Mouse (Mus musculus): Measurements from ENCODE around the gene Khdc3.
A peak's percentile ranks its signal among the peaks of the same experiment; 100 is the strongest.
"Not testable (repeated sequence)": the region's sequence is repeated elsewhere in the genome, so short reads cannot be mapped to it uniquely, and the experiment has no call there.

Gene Khdc3

GRCm38 (mm10) chr9:73103159-73103879 lies 1.7 kb downstream of the Khdc3 start:
- peak; percentile 54 for DNase-seq

- no peak for DNase-seq
Measured at GRCm38 (mm10) chr9:73103880-73104198, 2.2 kb downstream of the Khdc3 start.

- no peak for DNase-seq
Measured at GRCm38 (mm10) chr9:73105141-73105540, 3.5 kb downstream of the Khdc3 start.

- DNase-seq = no peak
Measured at GRCm38 (mm10) chr9:73105771-73106170, 4.1 kb downstream of the Khdc3 start.

DNA sequence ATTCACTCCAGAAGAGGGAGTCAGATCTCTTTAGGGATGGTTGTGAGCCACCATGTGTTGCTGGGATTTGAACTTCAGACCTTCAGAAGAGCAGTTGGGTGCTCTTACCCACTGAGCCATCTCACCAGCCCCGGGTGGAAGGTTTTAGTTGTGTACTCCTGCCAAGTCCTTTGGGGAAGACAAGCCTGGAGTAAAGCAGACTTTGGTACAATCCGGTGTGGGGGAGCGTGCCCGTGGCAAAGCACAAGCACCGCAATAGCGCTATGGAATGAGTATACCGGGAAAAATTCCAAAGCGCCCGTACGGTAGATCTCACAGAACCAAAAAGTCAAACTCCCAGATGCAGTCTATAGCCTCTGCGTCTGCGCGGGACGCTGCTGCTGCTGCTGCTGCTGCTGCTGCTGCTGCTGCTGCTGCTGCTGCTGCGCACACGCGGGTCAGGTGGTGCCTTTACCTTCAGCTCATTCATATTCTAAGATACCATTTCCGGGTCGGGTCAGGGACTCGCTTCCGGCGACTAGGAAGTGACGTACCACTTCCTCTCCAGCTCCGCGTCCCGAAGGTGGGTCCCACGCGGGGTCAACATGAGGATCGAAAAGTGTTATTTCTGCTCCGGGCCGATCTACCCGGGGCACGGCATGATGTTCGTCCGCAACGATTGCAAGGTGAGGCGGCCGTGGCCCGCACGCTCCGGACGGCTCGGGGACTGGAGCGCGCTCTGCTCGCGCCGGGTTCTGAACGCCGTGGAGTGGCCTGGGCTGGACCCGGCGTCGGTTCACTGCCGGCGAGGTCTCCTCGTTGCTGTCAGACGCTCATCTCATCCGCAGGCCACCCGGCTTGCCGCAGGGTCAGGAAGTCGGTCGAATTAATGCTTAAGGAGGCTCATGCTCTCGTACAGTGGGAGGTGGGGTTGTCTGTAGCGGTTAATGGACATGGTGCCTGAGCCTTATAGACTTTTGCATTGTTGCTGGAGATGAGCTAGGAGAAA lies 11.6 kb downstream of the Khdc3 start, which contains the start of gene Rsl24d1:
Gene Rsl24d1, plus strand, starts transcription at position 508 of the 988 bp plus-strand sequence.
- peak; percentile 90 for DNase-seq

DNA sequence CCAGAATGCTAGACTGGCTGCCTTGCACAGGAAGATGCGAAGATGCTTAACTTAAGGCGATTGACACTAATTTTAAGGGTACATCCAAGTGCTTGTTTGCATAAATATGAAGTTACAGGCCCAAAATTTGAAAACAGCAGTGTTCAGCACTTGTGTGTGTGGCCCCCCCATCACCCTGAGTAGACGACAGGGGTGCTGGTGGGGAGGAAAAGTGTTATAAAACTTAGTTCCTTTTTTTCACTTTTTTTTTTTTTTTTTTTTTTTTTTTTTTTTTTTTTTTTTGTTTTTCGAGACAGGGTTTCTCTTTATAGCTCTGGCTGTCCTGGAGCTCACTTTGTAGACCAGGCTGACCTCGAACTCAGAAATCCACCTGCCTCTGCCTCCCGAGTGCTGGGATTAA lies 15.1 kb downstream of the Khdc3 start:
- DNase-seq = not testable (repeated sequence)

- no peak for DNase-seq
Measured at GRCm38 (mm10) chr9:73118012-73118411, 16.4 kb downstream of the Khdc3 start.

DNA sequence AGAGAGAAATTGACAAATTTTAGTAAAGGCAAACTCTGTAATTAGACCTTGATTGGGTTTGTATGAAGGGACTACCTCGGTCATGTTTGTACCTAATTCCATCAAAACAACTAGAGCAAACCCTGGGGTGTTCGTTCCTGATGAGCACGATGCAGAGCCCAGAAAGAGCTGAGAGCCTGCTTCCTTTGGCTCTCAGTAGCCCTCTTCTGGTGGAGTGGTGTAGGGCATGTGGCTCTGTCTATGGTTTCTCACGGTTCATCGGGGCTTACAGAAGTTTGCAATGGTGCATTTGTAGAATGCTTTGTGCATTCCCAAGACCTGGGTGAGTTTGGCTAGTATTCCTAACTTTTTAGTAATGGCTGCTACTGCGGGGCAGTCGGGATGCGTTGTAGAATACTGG lies 20.1 kb downstream of the Khdc3 start:
- DNase-seq = no peak

GRCm38 (mm10) chr9:73125043-73125570 lies 23.5 kb downstream of the Khdc3 start:
- DNase-seq = no peak

DNA sequence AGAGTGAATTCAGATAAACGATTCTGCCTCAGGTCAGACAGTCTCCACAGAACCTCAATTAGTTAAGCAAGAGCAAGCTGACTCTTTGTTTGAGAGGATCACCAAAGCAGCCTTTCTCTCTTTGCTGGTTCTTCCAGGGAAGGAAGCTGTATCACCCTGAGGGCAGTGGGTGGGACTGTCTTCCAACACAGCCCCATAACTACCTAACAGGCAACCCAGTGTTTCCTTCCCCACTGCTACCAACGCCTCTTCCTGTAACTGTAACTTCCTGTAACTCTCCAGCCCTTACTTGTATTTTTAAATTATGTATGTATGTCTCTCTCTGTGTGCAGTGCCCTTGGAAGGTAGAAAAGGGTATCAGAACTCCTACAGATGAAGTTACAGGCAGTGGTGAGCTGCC lies 25.8 kb downstream of the Khdc3 start:
- no peak for DNase-seq

DNA sequence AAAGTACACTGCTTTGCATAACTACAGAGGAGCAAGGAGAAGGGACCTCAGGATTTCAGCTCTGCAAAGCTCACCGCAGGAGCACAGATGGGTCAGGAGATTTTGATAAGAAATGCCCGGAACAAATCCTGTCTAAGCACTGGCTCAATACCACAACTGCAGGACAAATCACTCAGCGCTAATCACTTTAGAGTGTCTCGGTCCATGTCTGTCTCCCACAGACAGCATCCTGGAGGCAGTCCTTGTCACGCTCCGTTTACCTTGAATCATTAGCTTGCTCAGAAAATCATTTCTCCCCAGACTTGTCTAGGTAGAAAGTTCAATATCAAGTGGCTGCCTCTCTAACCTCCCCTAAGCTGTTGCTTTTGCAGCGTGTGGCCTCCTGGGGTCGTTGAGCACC lies 28.2 kb downstream of the Khdc3 start:
- no peak for DNase-seq

DNA sequence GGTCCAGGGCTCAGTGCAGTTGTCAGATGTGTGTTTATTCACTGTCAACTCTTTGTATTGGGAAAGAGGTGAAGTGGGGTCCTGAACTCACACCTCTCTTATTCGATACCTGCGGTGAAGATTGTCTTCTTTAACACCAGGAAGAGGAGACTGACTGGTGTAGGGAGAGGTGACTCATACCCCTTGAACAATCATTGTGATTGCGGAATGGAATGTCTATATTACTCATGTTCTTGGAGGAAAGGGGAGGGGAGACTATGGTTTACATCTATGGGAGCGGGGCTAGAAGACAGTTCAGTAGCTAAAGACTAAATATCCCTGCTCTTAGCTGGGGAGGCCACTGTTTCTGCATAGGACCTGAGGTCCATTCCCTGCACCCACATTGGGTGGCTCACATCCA lies 28.9 kb downstream of the Khdc3 start:
- DNase-seq = no peak

DNA sequence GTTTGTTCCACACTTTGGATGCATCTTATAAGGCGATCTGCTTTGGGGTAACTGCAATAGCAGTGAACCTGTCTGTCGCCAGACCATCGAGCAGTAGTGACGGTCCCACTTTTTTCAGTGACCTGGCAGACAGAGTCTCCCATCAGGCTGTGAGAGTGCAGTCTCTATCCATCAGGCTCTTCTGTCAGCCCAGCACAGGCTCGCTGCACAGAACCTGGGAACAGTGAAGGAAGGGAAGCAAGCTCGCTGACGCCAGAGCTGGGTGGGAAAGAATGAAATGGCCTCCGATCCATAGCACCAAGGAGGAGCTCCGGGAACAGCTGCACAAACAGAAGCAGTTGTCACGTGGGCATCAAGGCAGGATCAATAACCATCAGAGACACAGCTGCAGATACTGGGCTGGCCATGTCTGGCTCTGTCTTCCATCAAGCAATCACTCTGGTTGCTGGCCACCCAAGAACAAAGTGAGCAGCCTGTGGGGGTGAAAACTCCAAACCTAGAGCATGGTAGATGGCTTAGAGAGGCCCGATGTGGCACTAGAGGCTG lies 35.8 kb downstream of the Khdc3 start:
- DNase-seq = no peak
